Mouse (Mus musculus) embryonic fibroblast, embryonic 13.5 days (primary cell): Measurements from ENCODE around the gene Cd99l2.

Source experiments
- CTCF ChIP-seq: IDR thresholded peaks from 2 replicates; pipeline ENCODE4 v1.5.1; 2011; ENCODE audit warnings: mild to moderate bottlenecking, control low read depth, low read length, moderate library complexity, borderline replicate concordance; ENCODE audit not compliant: insufficient read depth
- POLR2A ChIP-seq: IDR thresholded peaks from 2 replicates; pipeline ENCODE4 v1.6.1; 2011; ENCODE audit warnings: low read depth, mild to moderate bottlenecking, control low read depth, low read length, moderate library complexity

DNA sequence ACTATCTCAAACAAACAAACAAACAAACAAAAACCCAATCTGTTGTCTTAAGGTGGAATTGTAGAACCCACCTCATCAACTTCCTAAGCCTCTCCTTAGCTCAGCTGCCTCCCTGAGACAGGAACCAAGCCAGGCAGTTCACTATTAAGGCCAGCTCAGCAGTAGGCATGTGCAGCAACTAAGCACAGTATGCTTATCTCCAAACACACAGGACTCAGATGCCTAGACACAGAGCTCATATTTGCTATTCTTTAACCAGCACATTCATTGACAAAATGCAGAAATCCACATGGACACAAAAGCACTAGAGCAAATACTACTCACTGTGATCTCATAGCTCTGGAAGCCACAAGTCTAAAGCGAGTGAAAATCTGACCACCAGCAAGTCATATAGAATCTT lies 27.2 kb downstream of the Cd99l2 start:
- TF ChIP-seq POLR2A (no peak), CTCF (no peak)
